ENCODE assay signal across 8 mouse cellular contexts in the genomic region with DNA sequence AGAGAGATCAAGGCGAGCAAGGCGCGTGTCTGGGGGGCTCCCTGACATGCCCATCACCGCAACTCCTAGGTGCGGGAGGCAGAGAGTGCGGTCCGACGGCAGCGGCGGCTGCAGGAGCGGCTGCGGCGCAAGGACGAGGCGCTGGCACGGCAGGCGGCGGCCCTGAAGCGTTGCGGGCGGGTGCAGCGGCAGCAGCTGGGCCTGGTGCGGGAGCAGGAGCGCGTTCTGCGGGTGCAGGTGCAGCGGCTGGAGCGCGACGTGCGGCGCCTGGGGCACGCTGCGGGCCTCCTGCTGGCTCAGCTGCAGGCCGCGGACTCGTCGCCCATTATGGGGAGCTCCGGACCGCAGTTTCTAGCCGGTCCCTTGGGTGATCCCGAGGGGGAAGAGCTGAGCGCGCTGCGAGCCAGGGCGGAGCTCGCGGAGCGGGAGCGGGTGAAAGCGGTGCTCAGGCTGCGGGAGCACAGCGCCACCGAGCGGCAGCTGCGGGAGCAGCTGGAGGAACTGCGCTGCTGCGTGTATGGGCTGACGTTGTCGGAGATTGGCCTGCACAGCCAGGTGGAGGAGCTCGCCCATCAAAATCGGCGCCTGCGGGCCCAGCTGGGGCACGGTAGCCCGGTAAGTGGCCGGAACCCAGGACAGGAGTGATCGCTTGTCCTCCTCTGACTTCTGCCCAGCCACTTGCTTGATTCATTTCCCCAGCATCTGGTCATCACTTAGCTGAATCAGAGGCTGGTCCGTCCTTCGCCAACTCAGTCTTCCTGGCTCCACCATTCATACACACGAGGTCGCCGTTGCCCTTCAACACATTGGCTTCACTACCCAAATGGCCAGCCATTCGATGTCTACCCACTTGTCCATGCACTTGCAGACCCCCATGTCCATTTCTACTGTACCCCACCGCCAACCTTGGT.
DNase-seq lines count a peak whose midpoint lies in the region; ATAC-seq and TF ChIP-seq lines count a peak whose summit lies in the region.

No protein-coding gene starts in this region.

- intact Hi-C loops in heart, postnatal 14 days (cut with DNase I): loop anchor here (5.0 kb wide), 1 partner anchor 124 kb away; no protein-coding TSS in a partner anchor

- H3K4me3 ChIP-seq in E14TG2a.4 (replicated peaks; ENCODE audit: low read length): peak overlapping the region; percentile 81
- H3K4me3 ChIP-seq in lung, embryonic 16.5 days (ENCODE audit: low read length): peak overlapping the region; percentile 21

- peak; percentile 12; the same call in 1 of the 2 replicates for TF ChIP-seq CTCF in E14TG2a.4 (conservative IDR thresholded peaks at IDR 0.05; ENCODE audit: low read length)

- H3K36me3 ChIP-seq in E14TG2a.4 (ENCODE audit: insufficient read depth, low read length): no peaks in the 10 kb centered on the region
- no peaks in the 10 kb centered on the region for H3K36me3 ChIP-seq in lung, embryonic 16.5 days (ENCODE audit: control insufficient read depth, insufficient read depth, low read length)

- H3K27me3 ChIP-seq in E14TG2a.4 (ENCODE audit: insufficient read depth, low read length): peaks cover 90% of the 10 kb centered on the region
- H3K27me3 ChIP-seq in lung, embryonic 16.5 days (ENCODE audit: control insufficient read depth, insufficient read depth, low read depth, low read length): peaks cover 48% of the 10 kb centered on the region

- no peak for ATAC-seq in lung, embryonic 16.5 days (ENCODE audit: low read depth)

- no peak overlapping the region for H3K9ac ChIP-seq in lung, embryonic 16.5 days (ENCODE audit: low read length)

- H3K27ac ChIP-seq in lung, embryonic 16.5 days (ENCODE audit: low read length): no peak overlapping the region

- H3K9me3 ChIP-seq in E14TG2a.4 (ENCODE audit: low read length): no peaks in the 10 kb centered on the region
- H3K9me3 ChIP-seq in lung, embryonic 16.5 days (ENCODE audit: control insufficient read depth, low read length): no peaks in the 10 kb centered on the region

- H3K4me1 ChIP-seq in E14TG2a.4 (replicated peaks; ENCODE audit: low read depth, low read length): peaks cover 7% of the 10 kb centered on the region
- 0 out of 2 replicates have a peak, but pooled peaks cover 2% of the 10 kb centered on the region for H3K4me1 ChIP-seq in lung, embryonic 16.5 days (replicated peaks; ENCODE audit: control insufficient read depth, insufficient read depth, low read length)

- DNase-seq in adrenal gland, postnatal 10 days: peak; percentile 75
- peak; percentile 79 for DNase-seq in embryo, embryonic 9.5 days (ENCODE audit: extremely low spot score)
- DNase-seq in heart, postnatal 14 days: peak; percentile 29 to 55
- DNase-seq in layer of hippocampus, postnatal 10 days (ENCODE audit: low spot score in 2 of 2): peak; percentile 85 to 92
- peak; percentile 89 for DNase-seq in right cerebral cortex, adult 18-20 months
- DNase-seq in urinary bladder, postnatal 36 days (ENCODE audit: low spot score in 2 of 2): peak; percentile 6 to 23

- H3K4me2 ChIP-seq in lung, embryonic 16.5 days (ENCODE audit: low read depth, low read length): peak overlapping the region; percentile 29; the same call in 1 of the 2 replicates

- 6% methylated on average over 67 of the region's 75 CpGs for WGBS in lung, embryonic 16.5 days

Comparison
In these comparisons a context has a peak if more than half of its experiments do, and no peak if none do; other contexts are left out.
1. DNase-seq: peak in every context shown above with its lines; median percentile 89 in right cerebral cortex, adult 18-20 months; 88 in layer of hippocampus, postnatal 10 days; 79 in embryo, embryonic 9.5 days; 75 in adrenal gland, postnatal 10 days; 42 in heart, postnatal 14 days; 14 in urinary bladder, postnatal 36 days.